Mouse (Mus musculus) ovary, postnatal 14 days (tissue): ENCODE results near the gene Trpm4.
"Not testable (repeated sequence)": the region's sequence is repeated elsewhere in the genome, so short reads cannot be mapped to it uniquely, and the experiment has no call there.

Experiments used
- DNase-seq: peaks from one replicate; pipeline ENCODE4 v3.0.0; 2022; ENCODE audit warnings: low spot score

The Trpm4 gene

DNA sequence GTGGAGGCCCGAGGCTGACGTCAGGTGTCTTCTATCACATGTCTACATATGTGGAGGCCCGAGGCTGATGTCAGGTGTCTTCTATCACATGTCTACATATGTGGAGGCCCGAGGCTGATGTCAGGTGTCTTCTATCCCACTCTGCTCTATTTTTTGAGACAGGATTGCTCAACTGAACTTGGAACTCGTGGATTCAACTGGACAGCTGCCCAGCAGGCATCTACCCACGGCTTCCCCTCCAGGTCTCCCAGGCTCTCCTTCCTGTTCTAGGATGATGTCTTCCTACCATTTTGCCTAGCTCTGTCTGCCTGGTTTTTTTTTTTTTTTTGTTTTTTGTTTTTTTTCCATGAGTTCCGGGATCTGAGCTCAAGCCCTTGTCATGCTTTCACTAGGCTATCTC is 77.8 kb downstream of the Trpm4 start:
- not testable (repeated sequence) for DNase-seq

DNA sequence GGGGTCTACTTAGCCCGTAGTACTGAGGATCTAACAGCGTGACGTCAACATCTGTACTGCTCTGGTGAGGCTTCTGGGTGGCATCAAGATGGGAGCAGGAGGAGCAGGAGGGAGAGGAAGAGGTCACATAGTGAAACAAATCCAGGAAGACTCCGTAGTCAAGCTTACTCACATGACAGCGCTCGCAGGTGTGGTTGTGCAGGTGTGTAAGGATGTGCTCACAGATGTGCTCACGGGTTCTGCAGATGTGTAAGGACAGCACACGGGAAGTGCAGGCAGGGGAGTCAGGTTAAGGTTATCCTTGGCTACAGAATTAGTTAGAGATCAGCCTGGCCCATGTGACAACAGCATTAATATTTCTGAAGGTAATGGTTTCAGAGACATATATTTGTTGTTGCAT is 79.8 kb downstream of the Trpm4 start:
- no peak for DNase-seq
